Mouse (Mus musculus) stomach, postnatal 0 days (tissue): Measurements from ENCODE around the gene Gm281.

ENCODE experiments used
- CTCF ChIP-seq: IDR thresholded peaks from 2 replicates; pipeline ENCODE4 v1.5.1; 2016; ENCODE audit warnings: antibody characterized with exemption, low read depth, mild to moderate bottlenecking, moderate library complexity
- EP300 ChIP-seq: optimal IDR thresholded peaks from 2 replicates; pipeline ENCODE3; 2016; ENCODE audit warnings: antibody characterized with exemption

GRCm38 (mm10) chr14:13917208-13917607 is 2.9 kb upstream of the Gm281 start:
- no peak for TF ChIP-seq CTCF
- no peak for TF ChIP-seq EP300
